Mouse (Mus musculus): ENCODE data around the gene Psmb7. TPM values are rescaled to one million over a fixed set of nuclear protein-coding genes. Genes with fewer than 3 reads are reported as not detected.

The Psmb7 gene
- total RNA-seq, 2 experiments from 2014 or later: 174 to 314 TPM

DNA sequence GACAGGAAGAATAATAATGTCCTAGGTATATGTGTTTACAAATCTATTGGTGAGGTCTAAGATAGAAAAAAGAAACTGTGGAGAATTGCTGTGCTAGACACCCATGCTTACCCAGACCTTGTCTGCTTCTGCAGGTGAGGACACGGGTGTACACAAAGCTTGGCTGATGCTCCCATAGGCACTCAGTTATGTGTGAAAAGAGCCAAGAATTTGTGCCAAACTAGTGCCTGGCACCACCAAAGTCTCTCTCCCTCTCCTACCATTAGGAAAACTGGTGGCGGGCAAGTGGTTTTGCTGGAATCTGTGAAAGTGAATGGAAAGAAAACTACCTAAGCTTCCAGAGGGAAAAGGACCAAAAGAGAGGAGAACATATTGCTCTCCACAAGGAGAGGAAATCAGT lies 45.5 kb downstream of the Psmb7 start:
- ATAC-seq (replicated peaks; ENCODE audit: poor library complexity, severe bottlenecking): no peak

DNA sequence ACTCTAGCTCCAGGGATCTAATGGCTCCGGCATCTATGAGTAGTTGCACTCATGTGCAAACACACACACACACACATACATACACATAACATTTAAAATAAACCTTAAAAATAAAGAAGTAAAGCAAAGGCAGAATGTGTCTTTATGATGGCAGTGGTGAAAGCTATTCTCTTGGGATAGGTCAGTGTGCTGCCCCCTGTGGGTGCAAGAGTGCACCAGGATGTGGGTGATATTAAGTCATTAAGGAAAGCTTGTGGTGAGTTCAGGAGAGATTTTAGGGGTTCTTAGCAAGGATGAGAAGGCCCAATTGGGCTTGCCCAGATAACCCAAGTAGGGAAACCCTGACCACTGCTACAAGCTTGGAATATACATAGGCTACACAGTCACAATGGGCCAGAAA lies 46.0 kb downstream of the Psmb7 start:
- no peak; the same call in 1 of the 2 replicates for ATAC-seq (replicated peaks; ENCODE audit: poor library complexity, severe bottlenecking)

DNA sequence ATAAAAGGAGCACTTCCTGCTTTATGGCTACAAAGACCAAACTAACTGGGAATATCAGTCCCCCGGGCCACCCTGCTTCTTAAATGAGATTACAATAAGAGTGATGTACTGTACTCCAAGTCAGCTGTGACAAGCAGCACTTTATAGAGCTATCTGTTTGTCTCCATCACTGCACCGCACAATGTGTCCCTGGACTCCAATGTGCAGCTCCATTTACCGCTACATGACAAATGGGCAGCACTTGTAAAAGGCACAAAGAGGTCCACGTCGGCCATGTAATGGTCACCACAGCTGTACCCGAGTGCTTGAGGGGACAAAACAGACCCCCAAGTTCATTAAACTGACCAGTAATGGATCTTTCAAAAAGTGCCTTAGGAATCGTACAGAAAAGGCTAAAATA lies 49.0 kb downstream of the Psmb7 start:
- no peak for ATAC-seq (replicated peaks; ENCODE audit: poor library complexity, severe bottlenecking)

DNA sequence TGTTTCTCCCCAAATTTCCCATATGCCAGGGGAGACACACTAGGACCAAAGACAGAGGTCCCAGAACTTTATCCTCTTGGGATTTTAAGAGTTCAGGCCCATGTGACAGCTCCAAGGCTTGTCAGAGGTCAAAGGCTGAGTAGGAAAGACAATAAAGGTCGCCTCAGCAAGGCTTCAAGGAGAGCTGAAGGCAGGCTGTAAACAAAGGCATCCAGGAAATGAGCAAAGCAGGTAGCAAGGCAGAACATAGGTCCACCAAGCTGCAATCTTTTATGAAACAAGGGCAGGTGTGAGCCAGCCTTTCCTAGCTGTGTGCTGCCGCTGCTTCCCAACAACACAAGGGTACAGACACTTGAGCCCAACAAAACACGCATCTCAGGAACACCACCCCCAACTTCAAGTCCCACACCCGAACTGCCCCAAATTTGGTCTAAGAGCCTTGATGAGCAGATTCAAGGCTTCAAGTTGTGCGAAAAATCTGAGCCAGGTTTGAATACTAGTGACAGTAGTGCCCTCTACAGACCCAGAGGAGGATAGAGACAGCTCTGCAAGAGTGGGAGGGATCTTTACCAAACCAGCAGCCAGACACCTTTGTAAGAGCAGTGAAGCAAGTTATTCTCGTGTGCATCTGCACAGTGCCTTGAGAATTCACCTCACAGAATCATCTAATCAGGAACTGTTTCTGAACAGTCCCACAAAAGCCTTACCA lies 52.0 kb downstream of the Psmb7 start:
- no peak for ATAC-seq (replicated peaks; ENCODE audit: poor library complexity, severe bottlenecking)

DNA sequence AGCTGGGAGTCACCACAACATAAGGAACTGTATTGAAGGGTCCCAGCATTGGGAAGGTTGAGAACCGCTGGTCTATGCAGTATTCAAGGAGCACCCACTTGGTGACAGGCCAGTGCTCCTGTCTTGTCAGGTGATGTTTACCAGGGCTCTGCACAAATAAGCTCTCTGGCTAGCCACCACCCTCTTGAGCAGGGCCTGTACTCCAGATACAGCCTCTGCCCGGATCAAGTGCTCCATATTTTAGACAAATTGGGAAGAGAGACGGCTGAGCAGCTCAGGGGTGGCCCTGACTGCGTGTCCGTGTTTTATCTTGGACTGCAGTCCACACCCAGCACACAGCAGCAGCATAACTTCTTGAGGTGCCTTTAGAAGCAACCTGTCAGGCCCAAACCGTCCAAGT lies 57.2 kb downstream of the Psmb7 start:
- no peak for ATAC-seq (replicated peaks; ENCODE audit: poor library complexity, severe bottlenecking)

GRCm38 (mm10) chr2:38585379-38585736 lies 58.5 kb downstream of the Psmb7 start:
- no peak for ATAC-seq (replicated peaks; ENCODE audit: poor library complexity, severe bottlenecking)

- no peak for ATAC-seq (replicated peaks; ENCODE audit: poor library complexity, severe bottlenecking)
Observed at GRCm38 (mm10) chr2:38584514-38585378, 59.1 kb downstream of the Psmb7 start.

- ATAC-seq (replicated peaks; ENCODE audit: poor library complexity, severe bottlenecking): no peak
Observed at GRCm38 (mm10) chr2:38583982-38584381, 59.9 kb downstream of the Psmb7 start.

- no peak for ATAC-seq (replicated peaks; ENCODE audit: poor library complexity, severe bottlenecking)
Observed at GRCm38 (mm10) chr2:38579528-38579927, 64.4 kb downstream of the Psmb7 start.

GRCm38 (mm10) chr2:38578602-38579521 lies 65.0 kb downstream of the Psmb7 start:
- no peak for ATAC-seq (replicated peaks; ENCODE audit: poor library complexity, severe bottlenecking)

DNA sequence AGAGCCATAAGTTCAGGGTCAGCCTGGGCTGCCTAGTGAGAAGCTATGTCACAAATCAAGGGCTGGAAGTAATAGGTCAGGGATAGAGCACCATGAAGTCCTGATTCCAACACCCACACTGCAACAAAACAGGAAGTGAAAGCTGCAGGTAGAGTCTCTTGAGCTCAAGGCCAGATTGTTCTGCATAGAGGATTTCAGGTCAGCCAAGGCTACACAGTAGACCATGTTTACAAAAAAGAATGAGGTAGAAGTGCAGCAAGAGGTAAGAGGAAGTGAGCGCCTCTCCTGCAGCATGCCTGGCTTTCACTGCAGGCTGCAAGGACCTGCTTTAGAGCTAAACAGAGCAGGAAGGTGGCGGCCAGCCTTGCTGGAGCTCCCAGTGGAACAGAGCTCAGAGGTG lies 69.2 kb downstream of the Psmb7 start:
- ATAC-seq (replicated peaks; ENCODE audit: poor library complexity, severe bottlenecking): peak; percentile 25; the same call in 1 of the 2 replicates

- no peak for ATAC-seq (replicated peaks; ENCODE audit: poor library complexity, severe bottlenecking)
Observed at GRCm38 (mm10) chr2:38571971-38572601, 71.8 kb downstream of the Psmb7 start.

DNA sequence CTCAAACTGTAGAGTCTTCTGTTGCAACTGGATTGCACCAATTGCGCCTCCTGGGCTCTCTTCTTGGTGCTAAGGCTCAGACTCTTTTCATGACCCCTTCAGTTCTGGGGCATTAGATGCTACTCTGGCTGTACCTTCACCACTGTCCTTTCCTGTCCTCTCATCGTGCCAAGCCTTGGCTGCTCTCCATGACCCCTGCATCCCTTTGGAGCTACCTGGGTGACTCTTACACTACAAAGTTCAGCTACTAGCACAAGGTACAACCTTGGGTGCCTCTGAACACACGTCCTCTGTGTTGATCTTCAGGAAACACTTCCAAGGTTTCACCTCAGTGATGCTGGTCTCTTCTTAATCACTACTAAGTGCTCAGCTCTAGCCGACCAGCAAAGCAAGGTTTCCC lies 81.3 kb downstream of the Psmb7 start:
- ATAC-seq (replicated peaks; ENCODE audit: poor library complexity, severe bottlenecking): no peak

GRCm38 (mm10) chr2:38560296-38561227 lies 83.3 kb downstream of the Psmb7 start:
- no peak for ATAC-seq (replicated peaks; ENCODE audit: poor library complexity, severe bottlenecking)

DNA sequence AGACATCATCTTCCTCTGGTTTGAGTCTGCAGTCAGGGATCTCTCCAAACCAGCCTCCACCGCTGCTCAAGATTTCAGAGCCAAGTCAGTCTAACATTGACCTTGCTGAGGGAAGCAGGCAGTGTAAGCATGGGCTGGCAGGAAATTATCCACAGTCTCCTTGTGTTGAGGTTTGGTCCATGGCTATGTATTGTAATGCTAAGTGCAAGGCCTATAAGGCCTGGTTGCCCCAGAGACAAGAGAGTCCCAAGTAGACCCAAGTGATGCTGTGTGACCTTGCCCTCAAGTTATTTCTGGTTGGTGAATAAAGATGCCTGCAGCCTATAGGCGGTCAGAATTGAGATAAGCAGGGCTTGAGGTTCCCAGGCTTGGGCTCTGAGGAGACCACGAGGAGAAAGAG lies 87.2 kb downstream of the Psmb7 start:
- no peak for ATAC-seq (replicated peaks; ENCODE audit: poor library complexity, severe bottlenecking)

GRCm38 (mm10) chr2:38555659-38556058 lies 88.2 kb downstream of the Psmb7 start:
- ATAC-seq (replicated peaks; ENCODE audit: poor library complexity, severe bottlenecking): no peak

DNA sequence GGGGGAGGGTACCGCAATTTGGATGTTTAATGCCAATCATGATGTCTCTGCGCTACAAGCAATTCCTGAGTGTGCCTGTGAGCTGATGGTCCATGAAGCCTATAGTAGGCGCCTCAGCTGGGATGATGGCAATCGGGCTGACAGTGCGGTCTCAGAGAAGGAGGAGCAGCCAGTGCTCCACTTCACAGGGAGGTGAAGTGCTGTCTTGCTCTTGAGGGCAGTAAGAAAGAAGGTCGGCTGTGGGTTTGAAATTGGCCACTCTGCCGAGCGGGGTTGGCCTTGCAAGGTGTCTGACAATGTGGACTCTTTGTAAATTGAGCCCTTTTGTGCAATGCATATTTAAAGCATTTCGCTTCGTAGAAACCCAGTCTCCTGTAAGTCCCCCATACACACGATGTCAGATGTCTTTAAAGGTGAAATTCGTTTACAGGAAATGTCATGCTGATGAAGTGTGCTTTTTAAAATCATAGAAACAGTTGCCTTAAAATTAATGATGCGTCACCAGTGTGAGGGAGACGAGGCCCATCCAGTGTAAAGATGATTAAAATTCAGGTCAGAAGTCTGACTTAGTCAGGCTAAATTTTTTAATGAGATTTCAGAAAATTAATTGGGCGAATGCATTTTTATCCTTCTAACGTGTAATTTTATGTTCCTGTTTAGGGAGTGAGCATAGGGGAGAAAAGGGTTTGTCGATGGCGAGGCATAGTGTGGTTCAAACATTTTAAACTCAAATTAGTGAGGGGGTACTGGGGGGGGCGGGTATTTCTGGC lies 89.5 kb downstream of the Psmb7 start:
- ATAC-seq (replicated peaks; ENCODE audit: poor library complexity, severe bottlenecking): no peak

DNA sequence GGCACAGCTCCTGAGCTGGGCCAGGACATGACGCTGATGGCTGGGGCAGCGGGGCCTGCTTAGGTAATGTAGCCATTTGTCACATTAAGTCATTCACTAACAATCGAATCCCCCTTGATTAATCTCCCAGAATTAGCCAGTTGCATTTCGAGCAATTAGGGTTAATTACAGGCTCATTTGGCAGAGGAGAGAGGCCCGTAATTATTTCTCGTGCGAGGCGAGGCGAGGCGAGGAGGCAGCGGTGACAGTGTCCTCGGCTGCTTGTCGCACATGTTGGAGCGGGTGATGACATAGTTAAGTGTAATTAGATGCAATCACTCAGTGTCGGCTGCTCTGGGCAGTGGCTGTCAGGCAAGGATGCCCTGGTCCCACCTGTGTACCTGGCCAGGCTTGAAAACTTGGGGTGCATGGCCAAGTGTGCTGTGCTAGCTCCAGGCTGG lies 91.9 kb downstream of the Psmb7 start:
- no peak for ATAC-seq (replicated peaks; ENCODE audit: poor library complexity, severe bottlenecking)

Data from granulocyte monocyte progenitor cell, adult 5-6 weeks (primary cell).